Mouse (Mus musculus) forebrain, embryonic 13.5 days (tissue): Measurements from ENCODE around the gene Zfp759. TPM values are rescaled to one million over a fixed set of nuclear protein-coding genes. Genes with fewer than 3 reads are reported as not detected.
"Not testable (repeated sequence)": the region's sequence is repeated elsewhere in the genome, so short reads cannot be mapped to it uniquely, and the experiment has no call there.

Source experiments
- ATAC-seq: fragments of 200-750 bp; cut with Nextera tagmentation; 2 replicates; pipeline ENCODE4 v1.8.0; 2017
- H3K27ac ChIP-seq: fragments of 300-500 bp; sonication (generic); 2 replicates; pipeline ENCODE4 v1.5.1; 2015; ENCODE audit warnings: inconsistent platforms, mild to moderate bottlenecking, moderate library complexity
- H3K27me3 ChIP-seq: fragments of 300-500 bp; sonication (generic); 2 replicates; pipeline ENCODE4 v1.6.1; 2015; ENCODE audit warnings: mild to moderate bottlenecking, inconsistent platforms
- H3K36me3 ChIP-seq: fragments of 300-500 bp; sonication (generic); 2 replicates; pipeline ENCODE4 v1.6.1; 2015; ENCODE audit warnings: mild to moderate bottlenecking, inconsistent platforms; ENCODE audit not compliant: poor library complexity, severe bottlenecking
- H3K4me1 ChIP-seq: fragments of 300-500 bp; sonication (generic); 2 replicates; pipeline ENCODE4 v1.6.1; 2015; ENCODE audit warnings: inconsistent platforms
- H3K4me2 ChIP-seq: fragments of 300-500 bp; sonication (generic); 2 replicates; pipeline ENCODE4 v1.6.1; 2015; ENCODE audit warnings: inconsistent platforms, mild to moderate bottlenecking, moderate library complexity
- H3K4me3 ChIP-seq: fragments of 300-500 bp; sonication (generic); 2 replicates; pipeline ENCODE4 v1.5.1; 2015; ENCODE audit warnings: mild to moderate bottlenecking, inconsistent platforms
- H3K9ac ChIP-seq: fragments of 300-500 bp; sonication (generic); 2 replicates; pipeline ENCODE4 v1.6.1; 2015; ENCODE audit warnings: mild to moderate bottlenecking, inconsistent platforms
- H3K9me3 ChIP-seq: fragments of 300-500 bp; sonication (generic); replicated peaks from 2 replicates; pipeline ENCODE4 v1.6.1; 2016; ENCODE audit warnings: inconsistent platforms
- WGBS: fragments of 180-500 bp; shearing (Covaris S2); methylation state at CpG from one replicate; pipeline ENCODE4 v1.1.7; 2015; 5-methylcytosine and 5-hydroxymethylcytosine counted together
- polyA plus RNA-seq: library from polyadenylated mRNA; unstranded; fragments of >200 nt; fragmentation: Nextera tagmentation; extraction: Ambion mirVana; gene quantifications from 2 replicates; pipeline ENCODE4 v1.2.1, GENCODE M21; 2015

The Zfp759 gene
- polyA plus RNA-seq: 2.6 and 3.6 TPM in 2 replicates

DNA sequence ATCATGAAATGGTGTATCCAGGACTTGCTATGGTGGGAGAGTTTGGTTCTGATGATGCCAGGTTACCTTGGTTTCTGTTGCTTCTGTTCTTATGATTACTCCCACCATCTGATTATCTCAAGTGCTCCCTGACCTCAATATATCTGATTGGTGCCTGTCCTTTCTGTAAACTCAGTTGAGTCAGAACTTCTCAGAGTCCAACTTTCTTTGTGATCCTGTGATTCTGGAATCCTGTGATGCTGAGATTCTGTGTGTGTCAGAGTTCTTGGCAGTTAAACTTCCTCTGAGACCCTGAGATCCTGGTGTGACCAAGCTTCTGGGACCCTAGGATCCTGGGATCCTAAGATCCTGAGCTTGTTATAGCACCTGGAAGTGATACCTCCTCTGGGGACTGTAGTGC lies at the start of gene Zfp759:
Zfp759 (plus strand) TSS at position 301 of the 400 bp plus-strand sequence.
- ATAC-seq, H3K9me3 ChIP-seq, H3K27me3 ChIP-seq, H3K27ac ChIP-seq, H3K4me2 ChIP-seq, H3K4me3 ChIP-seq, H3K4me1 ChIP-seq, H3K9ac ChIP-seq, H3K36me3 ChIP-seq: not testable (repeated sequence)

DNA sequence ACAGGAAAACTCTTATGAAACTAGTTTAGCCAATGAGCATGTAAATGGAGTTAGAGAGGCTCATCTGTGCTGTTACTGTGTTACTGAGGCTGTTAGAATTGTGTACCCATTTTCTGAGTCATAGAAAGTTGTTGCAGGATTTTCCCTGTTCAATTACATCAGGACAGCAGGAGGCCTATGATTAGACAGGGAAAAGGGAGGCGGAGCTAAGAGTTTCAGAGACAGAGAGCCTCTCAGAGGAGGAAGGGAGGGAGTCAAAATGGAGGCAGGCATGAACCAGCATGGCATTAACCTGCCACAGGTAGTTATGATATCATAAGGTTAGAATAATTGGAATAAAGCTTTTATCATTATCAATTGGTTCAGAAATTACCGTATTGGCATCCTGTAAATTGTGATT lies 48.7 kb upstream of the Zfp759 start:
- H3K4me1 ChIP-seq: no peaks in the 10 kb centered on the region
- H3K4me3 ChIP-seq: no peak overlapping the region
- H3K9me3 ChIP-seq: peaks cover 58% of the 10 kb centered on the region
- H3K27me3 ChIP-seq: no peaks in the 10 kb centered on the region
- 92% methylated on average over 2 of the region's 2 CpGs for WGBS
- no peak overlapping the region for H3K27ac ChIP-seq
- H3K4me2 ChIP-seq: no peak overlapping the region
- no peak for ATAC-seq
- no peak overlapping the region for H3K9ac ChIP-seq
- peaks cover 77% of the 10 kb centered on the region for H3K36me3 ChIP-seq

DNA sequence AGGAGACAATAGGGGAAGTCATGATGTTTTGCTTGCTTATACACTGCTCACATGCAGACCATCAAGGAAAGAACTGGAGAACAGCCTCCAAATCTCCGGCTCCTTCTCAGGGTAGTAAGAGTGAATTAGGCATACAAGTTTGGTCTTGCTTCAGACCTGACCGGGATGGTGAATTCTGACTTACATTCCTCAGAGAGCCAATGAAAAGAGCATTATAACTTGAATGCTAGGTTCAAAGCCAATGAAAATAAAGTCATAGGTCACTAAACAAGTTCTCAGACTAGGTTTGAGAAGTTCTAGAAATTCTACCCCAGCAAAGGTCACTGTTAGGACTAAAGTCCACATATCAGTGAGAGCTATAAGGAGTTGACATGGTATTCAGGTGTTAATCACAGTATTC lies 44.2 kb upstream of the Zfp759 start:
- H3K4me2 ChIP-seq: no peak overlapping the region
- H3K36me3 ChIP-seq: peaks cover 58% of the 10 kb centered on the region
- no peak for ATAC-seq
- peaks cover 6% of the 10 kb centered on the region; the same call in 1 of the 2 replicates for H3K4me1 ChIP-seq
- H3K27me3 ChIP-seq: no peaks in the 10 kb centered on the region
- peaks cover 40% of the 10 kb centered on the region for H3K9me3 ChIP-seq
- 97% methylated on average over 2 of the region's 2 CpGs for WGBS
- H3K9ac ChIP-seq: no peak overlapping the region
- H3K27ac ChIP-seq: no peak overlapping the region
- no peak overlapping the region for H3K4me3 ChIP-seq

DNA sequence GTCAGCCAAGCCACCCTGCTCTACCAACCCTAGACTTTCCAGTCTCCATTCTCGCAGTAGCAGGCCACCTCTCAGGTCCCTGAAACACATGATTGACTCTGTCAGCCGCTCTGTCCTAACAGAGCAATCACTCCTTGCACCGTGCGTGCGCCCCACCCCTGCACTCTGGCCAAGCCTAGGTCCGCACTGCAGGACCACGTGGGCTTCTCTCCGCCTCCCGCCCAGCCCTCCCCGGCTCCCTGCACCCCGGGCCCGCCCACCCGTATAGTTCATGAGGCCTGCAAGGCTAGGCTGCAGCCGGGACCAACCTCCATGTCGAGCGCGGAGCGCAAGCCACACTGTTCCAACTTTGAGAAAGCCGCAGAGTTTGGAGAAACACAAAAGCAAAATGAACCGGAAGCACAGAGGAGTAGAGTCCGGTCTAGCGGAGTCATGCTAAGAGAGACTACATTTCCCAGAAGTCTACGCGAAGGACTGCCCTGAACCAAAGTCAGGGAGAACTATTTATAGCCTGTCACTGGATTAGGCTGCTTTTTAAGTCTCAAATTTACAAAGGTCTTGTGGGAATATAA lies 40.2 kb upstream of the Zfp759 start:
- H3K27ac ChIP-seq: peak overlapping the region; percentile 61
- under 1% methylated on average over 24 of the region's 24 CpGs for whole genome bisulfite sequencing
- H3K9ac ChIP-seq: peak overlapping the region; percentile 66
- peaks cover 6% of the 10 kb centered on the region; the same call in 1 of the 2 replicates for H3K4me1 ChIP-seq
- H3K9me3 ChIP-seq: peaks cover 19% of the 10 kb centered on the region
- H3K4me2 ChIP-seq: peak overlapping the region; percentile 79
- peaks cover 26% of the 10 kb centered on the region for H3K36me3 ChIP-seq
- peak; percentile 97 for ATAC-seq
- H3K4me3 ChIP-seq: peak overlapping the region; percentile 59
- H3K27me3 ChIP-seq: no peaks in the 10 kb centered on the region

DNA sequence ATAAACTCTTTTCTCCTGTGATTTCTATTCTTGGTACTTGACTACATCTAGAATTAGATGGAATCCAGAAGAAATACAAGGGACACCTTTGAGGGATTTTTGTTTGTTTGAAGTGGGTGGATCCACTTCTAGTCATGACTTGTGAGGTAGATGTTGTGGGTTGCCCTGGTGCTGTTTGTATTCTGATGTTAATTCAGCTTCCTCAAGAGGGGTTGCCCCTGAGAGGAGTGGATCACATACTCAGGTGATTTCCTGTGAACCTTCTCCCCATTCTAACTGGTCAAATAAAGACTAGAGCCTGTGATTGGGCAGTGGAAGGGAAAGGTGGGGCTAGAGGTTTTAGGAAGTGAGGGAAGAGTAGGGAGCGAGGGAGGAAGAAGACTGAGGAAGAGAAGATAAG lies 39.5 kb upstream of the Zfp759 start:
- no peak for ATAC-seq
- peaks cover 6% of the 10 kb centered on the region; the same call in 1 of the 2 replicates for H3K4me1 ChIP-seq
- peak overlapping the region; percentile 79 for H3K4me2 ChIP-seq
- peak overlapping the region; percentile 66; the same call in 1 of the 2 replicates for H3K9ac ChIP-seq
- no peak overlapping the region for H3K27ac ChIP-seq
- peaks cover 20% of the 10 kb centered on the region for H3K36me3 ChIP-seq
- 88% methylated on average over 1 of the region's 1 CpGs for WGBS
- H3K27me3 ChIP-seq: no peaks in the 10 kb centered on the region
- peak overlapping the region; percentile 59; the same call in 1 of the 2 replicates for H3K4me3 ChIP-seq
- peaks cover 13% of the 10 kb centered on the region; the same call in 1 of the 2 replicates for H3K9me3 ChIP-seq

DNA sequence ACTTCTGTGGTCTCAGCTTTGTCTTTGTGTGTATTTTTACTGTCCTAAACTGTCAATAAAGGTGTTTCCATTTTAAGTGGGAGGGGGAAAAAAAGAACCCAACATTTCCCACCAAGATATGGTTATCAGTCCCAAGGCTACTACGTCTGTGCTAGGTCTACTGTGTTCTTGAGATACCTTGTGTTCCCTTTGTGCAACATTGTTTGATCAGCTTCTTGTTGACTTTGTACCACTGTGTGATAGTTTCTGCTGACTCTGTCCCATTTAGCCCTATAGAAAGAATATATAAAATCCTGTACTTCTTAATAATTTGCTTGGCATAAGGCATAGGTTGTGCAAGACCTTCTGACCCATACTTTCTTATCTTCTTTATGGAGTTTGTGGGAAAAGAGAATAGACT lies 31.3 kb upstream of the Zfp759 start:
- H3K36me3 ChIP-seq: no peaks in the 10 kb centered on the region
- H3K9me3 ChIP-seq: no peaks in the 10 kb centered on the region
- H3K27ac ChIP-seq: no peak overlapping the region
- no peak overlapping the region for H3K9ac ChIP-seq
- no peaks in the 10 kb centered on the region for H3K4me1 ChIP-seq
- 90% methylated on average over 1 of the region's 1 CpGs for WGBS
- H3K4me3 ChIP-seq: no peak overlapping the region
- no peaks in the 10 kb centered on the region for H3K27me3 ChIP-seq
- H3K4me2 ChIP-seq: no peak overlapping the region
- no peak for ATAC-seq

DNA sequence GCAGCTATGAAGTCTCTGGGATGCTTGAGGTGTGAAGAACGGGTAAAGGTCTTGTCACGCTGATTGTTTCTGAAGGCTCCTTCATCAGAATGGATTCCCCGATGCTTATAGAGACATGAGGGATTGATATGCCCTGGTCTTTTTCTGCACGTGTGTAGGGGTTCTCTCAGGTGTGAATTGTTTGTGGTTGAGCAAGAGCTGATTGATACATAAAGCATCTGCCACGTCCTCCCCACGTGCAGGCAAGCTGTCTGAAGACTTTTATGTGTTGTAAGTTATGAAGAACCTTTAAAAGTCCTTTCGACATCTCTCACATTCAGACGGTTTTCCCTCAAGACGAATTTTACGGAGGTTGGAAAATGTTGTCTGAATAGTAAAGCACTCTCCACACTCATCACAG lies 23.6 kb upstream of the Zfp759 start, which contains the start of gene Zfp708:
Zfp708 (minus strand) TSS at position 101 of the 400 bp plus-strand sequence.
- 93% methylated on average over 10 of the region's 10 CpGs for WGBS
- no peaks in the 10 kb centered on the region for H3K9me3 ChIP-seq

DNA sequence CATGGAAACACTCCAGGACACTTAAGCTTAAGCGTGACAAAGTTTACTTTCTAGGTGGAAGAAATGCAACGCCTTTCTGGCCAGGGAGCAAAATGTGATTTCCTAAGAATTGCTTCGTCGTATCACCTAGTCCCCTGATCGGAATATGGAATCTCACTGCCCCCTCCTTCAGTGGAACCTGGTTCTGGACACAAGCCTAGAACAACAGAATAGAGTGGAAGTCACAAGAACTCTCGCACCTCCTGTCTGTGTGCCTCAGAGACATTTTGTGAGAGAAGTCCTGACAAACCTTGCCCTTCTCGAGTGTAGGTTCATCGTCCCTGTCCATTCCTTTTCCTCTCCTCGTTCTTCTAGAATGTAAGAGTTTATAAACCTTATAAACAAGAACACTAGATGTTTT lies 13.8 kb upstream of the Zfp759 start:
- peak overlapping the region; percentile 57 for H3K4me3 ChIP-seq
- peaks cover 10% of the 10 kb centered on the region; the same call in 1 of the 2 replicates for H3K4me1 ChIP-seq
- no peaks in the 10 kb centered on the region for H3K27me3 ChIP-seq
- ATAC-seq: no peak
- H3K4me2 ChIP-seq: peak overlapping the region; percentile 62
- H3K27ac ChIP-seq: no peak overlapping the region
- 72% methylated on average over 9 of the region's 9 CpGs for WGBS
- peaks cover 4% of the 10 kb centered on the region; the same call in 1 of the 2 replicates for H3K36me3 ChIP-seq
- H3K9ac ChIP-seq: peak overlapping the region; percentile 70
- 0 out of 2 replicates have a peak, but pooled peaks cover 3% of the 10 kb centered on the region for H3K9me3 ChIP-seq

More for the DNA sequence above, 23.6 kb upstream of the Zfp759 start, which contains the start of gene Zfp708:
- Histone ChIP-seq H3K4me2 (no peak within 1 kb of the TSS), H3K27ac (no peak within 1 kb of the TSS), H3K4me1 (no peaks in the 10 kb centered on the region), H3K9ac (no peak within 1 kb of the TSS), H3K36me3 (peaks cover 6% of the 10 kb centered on the region; the same call in 1 of the 2 replicates), H3K27me3 (no peaks in the 10 kb centered on the region), H3K4me3 (no peak within 1 kb of the TSS)
- ATAC-seq: no peak

DNA sequence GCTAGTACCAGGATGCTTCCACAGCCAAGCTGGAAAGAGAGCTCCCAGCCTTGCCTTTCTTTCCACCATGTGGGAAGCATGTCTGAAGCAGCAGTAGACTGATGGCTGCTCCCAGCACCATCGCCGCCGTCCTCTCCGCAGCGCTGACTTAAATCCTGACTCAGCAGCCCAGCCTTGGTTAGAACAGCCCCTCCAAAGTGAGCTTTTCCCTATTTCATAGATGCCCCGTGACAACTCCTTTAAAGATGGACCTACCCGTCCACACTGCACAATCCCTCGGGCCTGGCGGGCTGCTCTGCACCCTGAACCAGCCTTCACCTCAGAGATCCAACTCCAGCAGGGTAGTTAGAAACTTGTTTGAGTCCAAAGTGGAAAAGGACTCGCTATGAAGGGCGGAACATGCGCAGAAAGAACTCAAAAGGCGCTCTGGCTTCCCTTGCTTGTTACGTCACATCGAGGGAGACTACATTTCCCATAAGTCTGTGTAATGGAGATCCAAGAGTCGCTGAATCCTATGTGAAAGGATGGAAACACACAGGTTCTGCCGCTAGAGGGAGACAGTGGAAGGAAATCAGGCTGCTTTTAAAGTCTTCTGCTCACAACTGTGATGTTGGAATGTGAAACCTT lies 13.2 kb upstream of the Zfp759 start, which contains the start of gene Gm28557:
Gm28557 (minus strand) TSS at position 411 of the 627 bp plus-strand sequence.
- Histone ChIP-seq H3K4me1 (peaks cover 10% of the 10 kb centered on the region; the same call in 1 of the 2 replicates), H3K4me2 (peak within 1 kb of the TSS; percentile 62), H3K4me3 (peak within 1 kb of the TSS; percentile 57), H3K27me3 (no peaks in the 10 kb centered on the region), H3K36me3 (peaks cover 4% of the 10 kb centered on the region; the same call in 1 of the 2 replicates), H3K9ac (peak within 1 kb of the TSS; percentile 70), H3K9me3 (0 out of 2 replicates have a peak, but pooled peaks cover 3% of the 10 kb centered on the region), H3K27ac (0 out of 2 replicates have a peak within 1 kb of the TSS, but pooled peaks have one; percentile 52)
- ATAC-seq: peak; percentile 99
- 1% methylated on average over 17 of the region's 17 CpGs for WGBS

DNA sequence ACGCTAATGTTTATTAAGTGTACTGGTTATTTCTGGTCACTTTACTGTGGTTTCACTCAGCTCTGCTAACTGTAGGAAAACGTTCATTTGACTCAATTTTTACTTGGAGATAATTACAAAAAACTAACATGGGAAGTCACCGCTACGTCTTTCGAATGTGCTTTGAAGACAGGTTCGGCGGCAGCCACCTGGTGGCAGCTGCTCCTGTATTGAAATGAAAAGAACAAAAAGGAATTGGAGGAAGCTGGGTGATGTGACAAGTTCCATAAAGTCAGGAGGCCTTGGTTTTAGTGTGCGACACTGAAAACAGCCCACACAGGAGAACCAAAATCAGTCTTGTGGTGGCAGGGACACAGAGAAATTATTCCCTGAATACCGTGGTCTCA lies 12.6 kb upstream of the Zfp759 start:
- peak overlapping the region; percentile 57 for H3K4me3 ChIP-seq
- H3K36me3 ChIP-seq: peaks cover 4% of the 10 kb centered on the region; the same call in 1 of the 2 replicates
- 0 out of 2 replicates have a peak overlapping the region, but pooled peaks have one; percentile 5 for H3K9ac ChIP-seq
- H3K9me3 ChIP-seq: 0 out of 2 replicates have a peak, but pooled peaks cover 3% of the 10 kb centered on the region
- H3K27me3 ChIP-seq: no peaks in the 10 kb centered on the region
- WGBS: 7% methylated on average over 9 of the region's 9 CpGs
- peak overlapping the region; percentile 62 for H3K4me2 ChIP-seq
- ATAC-seq: peak; percentile 66
- H3K27ac ChIP-seq: no peak overlapping the region
- peaks cover 10% of the 10 kb centered on the region; the same call in 1 of the 2 replicates for H3K4me1 ChIP-seq

DNA sequence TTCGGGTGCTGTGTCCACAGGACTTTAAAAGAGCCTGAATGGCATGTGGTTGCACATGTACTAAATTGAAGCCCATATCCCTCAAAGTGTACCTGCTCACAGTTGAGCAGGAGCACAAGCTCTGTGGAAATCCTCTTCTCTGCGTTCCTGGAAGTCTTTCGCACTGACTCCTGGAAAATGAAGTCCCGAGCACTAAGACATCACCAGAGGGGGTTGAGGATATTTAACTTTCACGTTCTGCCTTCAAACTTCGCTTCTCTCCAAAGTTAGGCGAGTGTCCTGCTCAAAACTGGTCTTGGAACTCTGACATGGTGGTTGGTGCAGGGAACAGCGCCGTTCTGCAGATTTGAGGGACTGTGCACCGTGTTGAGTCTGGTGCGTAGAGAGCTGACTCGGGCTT lies 9.4 kb upstream of the Zfp759 start:
- no peak for ATAC-seq
- H3K9me3 ChIP-seq: no peaks in the 10 kb centered on the region
- H3K27ac ChIP-seq: no peak overlapping the region
- no peaks in the 10 kb centered on the region for H3K36me3 ChIP-seq
- H3K9ac ChIP-seq: no peak overlapping the region
- WGBS: 80% methylated on average over 12 of the region's 12 CpGs
- no peaks in the 10 kb centered on the region for H3K27me3 ChIP-seq
- no peak overlapping the region for H3K4me2 ChIP-seq
- H3K4me1 ChIP-seq: peaks cover 10% of the 10 kb centered on the region; the same call in 1 of the 2 replicates
- no peak overlapping the region for H3K4me3 ChIP-seq

DNA sequence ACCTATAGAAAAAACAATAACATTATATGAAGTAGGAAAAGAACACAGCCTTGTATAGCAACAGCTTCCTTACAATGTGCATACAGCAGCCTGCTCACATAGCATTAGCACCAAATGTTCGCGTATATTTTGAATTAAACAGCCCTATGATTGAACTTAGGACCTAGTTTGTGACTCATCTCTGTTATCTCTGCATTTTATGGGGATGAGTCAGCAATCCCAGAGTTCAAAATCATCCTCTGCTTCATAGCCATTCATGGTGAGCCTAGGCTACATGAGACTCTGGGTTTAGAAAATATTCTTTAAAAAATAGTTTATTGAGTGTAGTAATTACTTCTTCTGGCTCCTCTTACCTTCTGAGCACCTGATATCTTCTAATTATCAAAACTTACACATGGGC lies 8.2 kb upstream of the Zfp759 start:
- WGBS: 97% methylated on average over 2 of the region's 2 CpGs
- Histone ChIP-seq H3K9ac (no peak overlapping the region), H3K4me2 (no peak overlapping the region), H3K27me3 (no peaks in the 10 kb centered on the region), H3K4me3 (no peak overlapping the region), H3K27ac (no peak overlapping the region), H3K9me3 (no peaks in the 10 kb centered on the region), H3K36me3 (no peaks in the 10 kb centered on the region), H3K4me1 (0 out of 2 replicates have a peak, but pooled peaks cover 4% of the 10 kb centered on the region)
- no peak for ATAC-seq
